Mouse (Mus musculus) liver, embryonic 14.5 days (tissue): ENCODE measurements around the gene Asl.

ENCODE experiments used
- CTCF ChIP-seq: IDR thresholded peaks from 2 replicates; pipeline ENCODE4 v1.5.1; 2016; ENCODE audit warnings: antibody characterized with exemption, low read depth, control low read depth
- EP300 ChIP-seq: IDR thresholded peaks from 2 replicates; pipeline ENCODE4 v1.6.1; 2016; ENCODE audit warnings: antibody characterized with exemption, low read depth

DNA sequence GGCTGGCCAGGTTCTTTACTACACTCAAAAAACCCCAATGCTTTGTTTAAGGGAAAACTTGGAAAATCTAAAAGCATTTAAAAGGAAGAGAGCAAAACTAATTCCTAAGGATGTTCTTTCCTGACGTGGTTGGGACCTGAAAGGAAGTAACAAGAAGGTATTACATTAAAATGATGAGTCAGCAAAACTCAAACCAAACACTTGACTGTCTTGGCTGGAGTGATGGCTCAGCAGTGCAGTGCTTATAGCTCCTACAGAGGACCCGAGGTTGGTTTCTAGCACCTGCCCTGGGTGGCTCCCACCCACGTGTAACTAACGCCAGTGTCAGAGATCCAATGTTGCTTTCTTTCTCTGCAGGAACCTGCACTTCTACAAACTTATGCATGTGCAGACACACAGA lies 12.2 kb upstream of the Asl start:
- no peak for TF ChIP-seq EP300
- no peak for TF ChIP-seq CTCF
